Mouse (Mus musculus): ENCODE results near the gene Ifit2.
A peak's percentile ranks its signal among the peaks of the same experiment; 100 is the strongest.
"Not testable (repeated sequence)": the region's sequence is repeated elsewhere in the genome, so short reads cannot be mapped to it uniquely, and the experiment has no call there.

Gene Ifit2

DNA sequence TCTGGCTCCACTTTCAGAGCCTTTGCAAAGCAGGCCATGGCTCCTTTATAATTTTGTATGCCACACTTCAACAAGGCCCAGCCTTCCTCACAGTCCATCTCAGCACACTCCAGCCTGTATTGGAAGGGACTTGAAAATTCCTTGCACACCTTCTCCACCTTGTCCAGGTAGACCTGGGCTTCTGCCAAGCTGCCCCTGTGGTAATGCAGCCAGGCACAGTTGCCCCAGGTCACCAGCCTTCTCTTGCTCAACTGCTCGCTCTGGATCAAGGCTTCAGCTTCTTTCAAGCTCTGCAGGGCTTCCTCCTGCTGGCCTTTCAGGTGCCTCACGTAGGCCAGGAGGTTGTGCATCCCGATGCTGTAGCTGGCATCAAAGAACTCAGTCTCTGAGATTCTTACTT is 44.0 kb downstream of the Ifit2 start:
- DNase-seq (ENCODE audit: low read depth, low spot score), result not testable (repeated sequence)

- DNase-seq (ENCODE audit: low read depth, low spot score), result no peak
These were observed 46.3 kb downstream of the Ifit2 start for GRCm38 (mm10) chr19:34596811-34597210.

DNA sequence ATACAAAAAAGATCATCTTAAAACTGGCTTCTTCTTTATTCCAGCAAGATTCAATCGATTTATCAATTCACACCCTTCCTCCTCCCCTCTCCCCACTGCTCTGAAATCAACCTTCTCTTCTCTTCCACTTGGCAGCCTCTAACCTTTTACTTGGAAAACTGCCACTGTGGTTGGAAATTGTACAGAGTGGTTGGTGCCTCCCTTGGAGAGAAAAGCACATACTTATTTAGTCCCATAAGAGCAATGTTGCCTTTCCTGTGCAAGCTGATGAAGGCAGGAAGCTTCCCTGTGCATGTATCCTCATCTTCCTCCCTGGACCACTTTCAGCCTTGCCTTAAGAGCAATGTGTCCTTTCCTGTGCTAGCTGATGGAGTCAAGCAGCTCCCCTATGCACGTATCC is 47.8 kb downstream of the Ifit2 start:
- DNase-seq (ENCODE audit: low read depth, low spot score), result peak; percentile 39

DNA sequence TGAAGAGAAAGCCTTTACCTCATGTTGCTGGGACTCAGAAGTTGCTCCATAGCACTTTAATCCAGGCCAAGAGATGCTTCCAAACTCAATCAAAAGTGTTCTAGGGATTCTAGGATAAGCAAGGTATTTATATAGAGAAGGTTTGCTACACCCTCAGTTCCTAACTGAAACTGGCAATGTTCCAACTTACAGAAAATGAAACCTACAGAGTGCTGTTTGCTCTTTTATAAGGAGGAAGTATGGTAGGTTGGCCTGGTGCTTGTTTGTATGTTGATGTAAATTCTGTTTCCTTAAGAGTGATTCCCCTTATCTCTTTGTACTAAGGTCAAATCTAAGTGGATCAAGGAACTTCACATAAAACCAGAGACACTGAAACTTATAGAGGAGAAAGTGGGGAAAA is 48.8 kb downstream of the Ifit2 start:
- DNase-seq (ENCODE audit: low read depth, low spot score), result not testable (repeated sequence)

DNA sequence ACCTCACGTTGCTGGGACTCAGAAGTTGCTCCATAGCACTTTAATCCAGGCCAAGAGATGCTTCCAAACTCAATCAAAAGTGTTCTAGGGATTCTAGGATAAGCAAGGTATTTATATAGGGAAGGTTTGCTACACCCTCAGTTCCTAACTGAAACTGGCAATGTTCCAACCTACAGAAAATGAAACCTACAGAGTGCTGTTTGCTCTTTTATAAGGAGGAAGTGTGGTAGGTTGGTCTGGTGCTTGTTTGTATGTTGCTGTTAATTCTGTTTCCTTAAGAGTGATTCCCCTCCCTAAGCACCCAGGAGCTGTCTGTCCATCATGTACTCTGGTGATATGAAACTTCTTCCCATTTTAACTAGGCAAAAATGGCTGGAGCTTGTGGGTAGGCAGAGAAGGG is 51.4 kb downstream of the Ifit2 start, which contains the start of gene Ifit1bl1:
Ifit1bl1 (minus strand) TSS at position 69 of the 400 bp plus-strand sequence.
- DNase-seq (ENCODE audit: low read depth, low spot score), result not testable (repeated sequence)

DNA sequence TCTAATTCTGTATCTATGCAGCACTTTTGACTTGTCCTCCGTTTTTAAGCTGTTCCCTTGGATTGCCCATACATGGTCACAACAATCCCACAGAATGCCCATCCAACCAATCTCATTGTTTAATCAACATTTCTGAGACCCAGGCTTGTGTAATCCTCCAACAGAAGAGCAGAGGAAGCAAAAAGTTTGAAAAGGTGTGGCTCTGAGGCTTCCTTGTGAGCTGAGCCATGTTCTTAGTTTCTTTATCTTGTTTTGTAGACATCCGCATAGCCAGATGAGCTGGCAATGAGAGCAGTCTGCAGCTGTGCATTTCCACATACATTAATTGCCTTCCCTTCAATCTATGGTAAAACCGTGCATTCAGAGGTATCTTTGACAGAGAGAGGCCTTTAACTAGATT is 55.0 kb downstream of the Ifit2 start:
- DNase-seq (ENCODE audit: low read depth, low spot score), result no peak

- not testable (repeated sequence) for DNase-seq (ENCODE audit: low read depth, low spot score)
These were observed 57.0 kb downstream of the Ifit2 start, which contains the start of gene Ifit3b for GRCm38 (mm10) chr19:34607237-34608051. TSS of gene Ifit3b (plus strand) at chr19:34607970.

DNA sequence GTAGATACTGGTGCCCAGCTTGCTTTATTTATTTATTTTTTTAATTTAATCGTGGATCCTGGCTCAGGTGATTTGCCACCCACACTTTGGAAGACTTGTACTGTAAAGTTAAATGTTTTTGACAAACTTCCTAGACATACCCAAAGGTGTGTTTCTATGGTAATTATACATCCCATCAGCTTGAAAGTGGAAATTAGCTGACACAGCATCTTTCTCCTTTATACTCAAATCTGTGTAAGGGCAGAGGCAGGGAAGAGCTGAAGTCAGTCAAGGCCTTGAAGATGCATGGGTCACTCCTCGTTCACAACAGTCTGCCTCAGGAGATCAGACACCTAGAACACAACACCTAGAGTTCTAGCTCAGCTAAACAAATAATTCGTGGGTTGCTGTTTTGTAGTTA is 59.6 kb downstream of the Ifit2 start:
- not testable (repeated sequence) for DNase-seq (ENCODE audit: low read depth, low spot score)

DNA sequence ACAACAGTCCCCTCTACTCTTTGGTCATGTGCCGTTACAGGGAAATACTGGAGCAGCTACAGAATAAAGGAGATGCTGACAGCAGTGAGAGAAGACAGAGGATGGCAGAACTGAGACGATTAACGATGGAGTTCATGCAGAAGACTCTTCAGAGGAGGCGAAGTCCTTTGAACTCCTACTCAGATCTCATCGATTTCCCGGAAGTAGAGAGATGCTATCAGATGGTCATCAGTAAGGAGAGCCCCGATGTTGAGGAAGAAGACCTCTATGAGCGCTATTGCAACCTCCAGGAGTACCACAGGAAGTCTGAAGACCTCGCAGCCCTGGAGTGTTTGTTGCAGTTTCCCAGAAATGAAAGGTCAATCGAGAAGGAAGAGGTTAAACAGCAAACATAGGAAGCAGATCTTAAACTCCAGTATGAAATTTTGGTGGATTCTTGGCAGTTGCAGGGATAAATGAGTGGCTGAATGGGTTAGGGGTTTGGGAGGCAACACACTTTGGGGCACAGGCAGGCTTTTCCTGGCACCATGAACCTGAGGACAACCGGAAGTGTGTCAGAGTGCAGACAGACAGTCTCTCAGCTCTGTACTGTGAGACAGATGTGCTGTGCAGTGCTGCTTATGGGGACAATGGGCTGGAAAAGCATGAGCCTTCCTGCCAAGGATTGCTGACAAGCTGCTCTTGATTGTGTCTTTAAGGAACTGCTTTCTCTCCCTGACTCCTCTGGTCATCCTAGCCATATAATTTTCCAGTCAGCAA is 61.9 kb downstream of the Ifit2 start:
- not testable (repeated sequence) for DNase-seq (ENCODE audit: low read depth, low spot score)

GRCm38 (mm10) chr19:34620871-34621270 is 70.4 kb downstream of the Ifit2 start:
- DNase-seq (ENCODE audit: low read depth, low spot score), result no peak

- no peak for DNase-seq (ENCODE audit: low read depth, low spot score)
These were observed 73.3 kb downstream of the Ifit2 start for GRCm38 (mm10) chr19:34623781-34624180.

GRCm38 (mm10) chr19:34624663-34625062 is 74.2 kb downstream of the Ifit2 start:
- DNase-seq (ENCODE audit: low read depth, low spot score), result no peak
